Mouse (Mus musculus) thymus, postnatal 25 days (tissue): ENCODE data around the gene Gmfg.

ENCODE experiments used
- DNase-seq: peaks from one replicate; pipeline ENCODE4 v3.0.0; 2022

Gmfg gene

DNA sequence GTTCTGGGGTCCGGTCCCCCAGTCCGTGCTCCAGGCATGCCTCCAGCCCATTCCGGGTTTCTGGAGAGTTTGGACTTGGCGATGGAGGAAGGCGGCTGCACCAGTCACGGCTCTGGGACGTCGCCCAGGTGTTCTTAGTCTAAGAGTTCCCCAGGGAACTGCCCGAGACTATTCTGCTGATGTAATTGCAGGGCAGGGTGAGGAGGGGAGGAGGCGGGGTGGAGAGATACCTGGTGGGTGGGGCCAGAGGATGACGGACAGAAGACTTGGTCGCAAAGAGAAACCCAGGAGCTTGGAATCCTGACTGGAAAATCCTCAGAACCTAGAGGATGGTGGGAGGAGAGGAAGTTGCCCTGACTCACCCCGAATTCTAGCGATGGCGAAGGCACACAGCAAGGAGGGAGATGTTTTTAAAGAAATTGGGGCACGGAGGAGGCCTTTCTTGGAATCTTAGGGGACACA is 50.8 kb downstream of the Gmfg start:
- no peak for DNase-seq

DNA sequence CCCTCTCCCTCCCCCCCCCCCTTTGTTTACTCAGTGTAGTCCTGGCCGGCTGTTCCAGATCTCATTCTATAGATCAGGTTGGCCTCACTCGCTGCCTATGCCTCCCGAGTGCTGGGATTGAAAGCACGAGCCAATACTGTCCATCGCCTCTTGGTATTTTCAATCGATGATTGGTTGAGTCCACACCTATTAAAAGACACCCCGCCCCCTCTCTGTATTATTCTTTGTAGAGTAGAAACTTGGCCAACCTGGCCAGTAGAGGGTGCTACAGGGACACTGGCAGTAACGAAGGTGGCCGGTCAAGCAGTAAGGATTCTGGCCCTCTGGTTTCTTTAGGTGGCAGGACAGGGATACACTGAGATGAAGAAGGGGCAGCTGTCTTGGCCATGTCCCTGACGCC is 53.2 kb downstream of the Gmfg start:
- peak; percentile 62 for DNase-seq

DNA sequence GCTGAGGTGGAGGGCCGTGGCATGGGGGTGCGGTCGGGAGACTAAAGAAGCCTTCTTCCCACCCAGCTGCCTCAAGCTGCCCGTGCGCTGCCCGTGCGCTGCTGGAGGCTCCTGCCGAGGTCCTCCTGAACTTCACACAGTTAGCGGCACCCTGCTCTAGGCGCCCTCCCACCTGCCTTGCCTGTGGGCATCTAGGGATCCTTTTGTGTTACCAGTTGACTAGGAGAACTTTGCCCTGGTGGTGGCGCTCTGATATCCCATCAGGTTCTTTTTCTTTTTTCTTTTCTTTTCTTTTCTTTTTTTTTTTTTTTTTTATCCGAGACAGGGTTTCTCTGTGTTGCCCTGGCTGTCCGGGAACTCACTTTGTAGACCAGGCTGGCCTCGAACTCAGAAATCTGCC is 53.7 kb downstream of the Gmfg start:
- DNase-seq = peak; percentile 9

DNA sequence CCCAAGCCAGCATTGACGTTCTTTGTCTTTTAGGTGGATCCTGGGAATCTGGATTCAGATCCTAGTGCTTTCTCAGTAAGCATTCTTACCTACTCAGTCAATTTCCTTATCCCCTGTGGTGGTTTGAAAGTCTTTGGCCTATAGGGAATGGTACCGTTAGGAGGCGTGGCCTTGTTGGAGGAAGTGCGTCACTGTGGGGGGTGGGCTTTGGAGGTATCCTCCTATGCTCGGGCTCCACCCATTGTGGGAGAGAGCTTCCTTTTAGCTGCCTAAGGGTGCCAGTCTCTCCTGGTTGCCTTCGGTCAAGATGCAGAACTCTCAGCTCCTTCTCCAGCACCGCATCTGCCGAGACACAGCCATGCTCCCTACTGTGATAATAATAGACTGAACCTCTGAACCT is 55.1 kb downstream of the Gmfg start:
- DNase-seq = no peak

DNA sequence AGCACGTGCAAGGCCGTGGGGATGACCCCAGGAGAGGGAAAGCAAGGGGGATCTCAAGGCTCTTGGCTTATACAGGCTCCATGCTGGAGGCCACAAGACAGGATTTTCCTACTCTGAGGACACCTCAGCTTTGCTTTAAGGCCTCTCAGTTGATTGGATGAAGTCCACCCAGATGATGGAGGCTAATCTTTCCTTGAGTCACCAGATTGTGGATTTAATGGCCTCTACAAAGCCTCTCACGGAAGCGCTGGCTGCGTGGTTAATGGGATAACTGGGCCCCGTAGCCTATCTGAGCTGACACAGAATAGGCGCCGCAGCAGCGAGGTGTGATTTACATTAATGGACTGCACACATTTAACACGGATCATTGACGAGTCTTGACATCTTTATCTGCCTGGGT is 58.2 kb downstream of the Gmfg start:
- no peak for DNase-seq
